Mouse (Mus musculus): ENCODE data around the gene Immp2l. TPM values are rescaled to one million over a fixed set of nuclear protein-coding genes. Genes with fewer than 3 reads are reported as not detected.

Immp2l gene
- polyA plus RNA-seq, 2 experiments: 6.9 to 10.6 TPM

DNA sequence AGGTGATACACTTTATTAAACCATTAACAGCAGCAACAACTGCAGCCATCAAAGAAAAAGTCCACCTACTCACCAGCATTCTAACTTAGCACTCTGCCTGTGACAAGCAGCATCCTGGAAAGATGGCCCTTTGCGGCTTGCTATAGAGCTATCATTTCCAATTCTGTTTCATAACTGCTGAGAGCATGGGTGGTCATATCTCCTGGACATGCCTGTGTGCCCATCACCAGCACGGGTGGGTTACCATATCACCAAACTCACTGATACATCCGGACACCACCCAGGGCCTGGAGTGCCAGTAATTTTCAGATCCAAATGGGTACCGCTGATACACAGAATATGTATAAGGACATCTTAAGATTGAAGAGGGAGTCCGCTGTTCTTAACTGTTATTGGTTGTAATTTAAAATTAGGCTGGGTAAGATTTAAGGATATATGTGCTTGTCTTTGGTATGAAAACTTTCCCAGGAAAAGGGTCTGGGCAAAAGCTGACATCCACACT lies 459.3 kb downstream of the Immp2l start:
- no peaks in the 10 kb centered on the region for H3K36me3 ChIP-seq (ENCODE audit: control insufficient read depth, insufficient read depth, low read length)
- no peak for DNase-seq (ENCODE audit: low spot score)
- no peaks in the 10 kb centered on the region for H3K27me3 ChIP-seq (ENCODE audit: control insufficient read depth, insufficient read depth, low read length)
- no peak overlapping the region for H3K27ac ChIP-seq (replicated peaks; ENCODE audit: low read depth, low read length)
- H3K4me1 ChIP-seq (ENCODE audit: control insufficient read depth, insufficient read depth, low read length): peaks cover 12% of the 10 kb centered on the region
- ATAC-seq (ENCODE audit: low FRiP score, low read depth): no peak
- H3K4me3 ChIP-seq (replicated peaks; ENCODE audit: low read length): peak overlapping the region; percentile 36
- H3K9ac ChIP-seq (ENCODE audit: low read depth, low read length, severe bottlenecking): peak overlapping the region; percentile 37; the same call in 1 of the 2 replicates
- 82% methylated on average over 5 of the region's 5 CpGs for WGBS
- peak overlapping the region; percentile 55 for H3K4me2 ChIP-seq (replicated peaks; ENCODE audit: low read depth, low read length, severe bottlenecking)
- H3K9me3 ChIP-seq (ENCODE audit: control insufficient read depth, low read length): no peaks in the 10 kb centered on the region
- TF ChIP-seq POLR2A (IDR thresholded peaks at IDR 0.05; ENCODE audit: borderline replicate concordance, extremely low read depth, insufficient read depth, insufficient read length): no peak

DNA sequence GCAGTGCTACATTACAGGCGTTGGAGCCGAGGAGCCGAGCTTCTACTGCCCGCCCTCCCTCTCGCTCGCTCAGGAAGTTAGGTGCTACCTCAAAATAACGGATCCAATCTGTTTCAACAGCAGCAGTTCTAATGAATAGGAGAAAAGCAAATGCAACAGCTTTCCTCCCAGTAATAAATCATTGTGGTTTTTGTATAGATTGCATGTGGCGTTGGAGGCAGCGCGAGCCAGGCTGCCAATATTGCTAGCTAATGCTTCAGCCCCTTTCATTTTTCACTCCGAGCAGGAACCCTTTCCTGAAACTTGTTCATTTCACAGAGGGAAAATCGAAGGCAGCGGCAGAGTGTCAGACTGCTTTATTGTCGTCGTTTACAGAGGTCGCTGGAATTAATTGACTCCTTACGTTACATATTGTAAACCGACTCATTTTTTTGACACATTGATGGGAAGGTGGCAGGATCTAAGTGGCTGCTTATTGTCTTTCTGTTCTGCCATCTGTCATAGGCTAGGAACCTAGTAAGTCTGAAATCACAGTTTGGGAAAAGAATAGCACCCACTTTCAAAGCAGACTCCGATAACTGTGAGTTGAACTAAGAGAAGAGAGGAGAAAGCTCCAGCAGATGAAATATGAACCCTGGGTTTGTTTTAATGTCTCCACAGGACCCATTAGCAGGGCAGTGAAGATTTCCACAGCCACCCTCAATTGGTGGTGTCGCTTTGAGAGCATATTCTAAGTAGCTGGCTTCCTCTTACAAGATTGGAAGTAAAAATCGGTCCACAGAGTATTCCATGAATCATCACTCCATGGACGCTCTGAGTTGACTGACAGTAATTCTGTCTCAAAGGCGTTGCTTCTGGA lies 459.9 kb downstream of the Immp2l start:
- H3K36me3 ChIP-seq (ENCODE audit: control insufficient read depth, insufficient read depth, low read length): no peaks in the 10 kb centered on the region
- peaks cover 12% of the 10 kb centered on the region for H3K4me1 ChIP-seq (ENCODE audit: control insufficient read depth, insufficient read depth, low read length)
- no peaks in the 10 kb centered on the region for H3K27me3 ChIP-seq (ENCODE audit: control insufficient read depth, insufficient read depth, low read length)
- ATAC-seq (ENCODE audit: low FRiP score, low read depth) (no peak), DNase-seq (ENCODE audit: low spot score) (peak; percentile 9)
- H3K27ac ChIP-seq (replicated peaks; ENCODE audit: low read depth, low read length): no peak overlapping the region
- H3K9ac ChIP-seq (ENCODE audit: low read depth, low read length, severe bottlenecking): peak overlapping the region; percentile 37
- H3K9me3 ChIP-seq (ENCODE audit: control insufficient read depth, low read length): no peaks in the 10 kb centered on the region
- WGBS: 15% methylated on average over 23 of the region's 23 CpGs
- H3K4me3 ChIP-seq (replicated peaks; ENCODE audit: low read length): peak overlapping the region; percentile 36
- peak overlapping the region; percentile 55 for H3K4me2 ChIP-seq (replicated peaks; ENCODE audit: low read depth, low read length, severe bottlenecking)
- TF ChIP-seq POLR2A (IDR thresholded peaks at IDR 0.05; ENCODE audit: borderline replicate concordance, extremely low read depth, insufficient read depth, insufficient read length): no peak

DNA sequence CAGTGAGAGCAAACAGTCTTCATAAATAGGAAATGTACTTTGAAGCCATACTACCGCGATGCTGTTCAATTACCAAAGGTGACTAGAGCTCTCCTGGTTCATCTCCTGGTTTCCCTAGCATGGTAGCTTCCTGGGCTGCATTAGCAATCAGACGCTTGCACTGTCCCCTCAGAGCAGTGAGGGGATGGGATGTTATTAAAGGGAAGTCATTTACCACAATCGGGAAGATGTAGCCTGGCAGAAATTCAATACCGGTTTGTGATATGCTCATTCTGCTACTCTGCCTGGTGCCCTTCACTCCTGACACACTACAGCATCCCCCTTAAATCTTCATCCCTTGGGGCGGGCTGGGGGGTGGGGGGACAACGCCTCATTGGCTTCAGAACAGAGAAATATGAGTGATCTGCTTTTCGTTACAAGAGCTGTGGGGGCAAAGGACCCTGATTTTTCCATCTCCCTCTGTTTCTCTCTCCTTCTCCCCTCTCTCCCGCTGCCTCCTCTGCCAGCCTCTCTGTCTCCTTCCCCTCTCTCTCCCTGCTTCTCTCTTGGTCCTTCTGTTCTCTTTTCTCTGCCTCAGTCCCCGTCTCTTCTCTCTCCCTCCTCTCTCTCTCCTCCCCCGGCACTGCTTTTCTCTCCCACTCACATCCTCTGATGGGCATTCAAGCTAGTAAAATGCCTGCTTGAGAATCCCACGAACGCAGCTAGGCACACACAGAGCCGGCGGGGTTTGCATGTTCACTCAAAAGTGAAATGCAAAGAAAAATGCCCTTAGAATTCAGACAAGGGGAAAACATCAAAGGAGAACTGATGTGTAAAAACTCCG lies 461.0 kb downstream of the Immp2l start:
- peaks cover 12% of the 10 kb centered on the region for H3K4me1 ChIP-seq (ENCODE audit: control insufficient read depth, insufficient read depth, low read length)
- peak overlapping the region; percentile 36 for H3K4me3 ChIP-seq (replicated peaks; ENCODE audit: low read length)
- no peaks in the 10 kb centered on the region for H3K36me3 ChIP-seq (ENCODE audit: control insufficient read depth, insufficient read depth, low read length)
- peak overlapping the region; percentile 55 for H3K4me2 ChIP-seq (replicated peaks; ENCODE audit: low read depth, low read length, severe bottlenecking)
- H3K27ac ChIP-seq (replicated peaks; ENCODE audit: low read depth, low read length): no peak overlapping the region
- 18% methylated on average over 16 of the region's 16 CpGs for WGBS
- no peaks in the 10 kb centered on the region for H3K9me3 ChIP-seq (ENCODE audit: control insufficient read depth, low read length)
- TF ChIP-seq POLR2A (IDR thresholded peaks at IDR 0.05; ENCODE audit: borderline replicate concordance, extremely low read depth, insufficient read depth, insufficient read length): no peak
- no peaks in the 10 kb centered on the region for H3K27me3 ChIP-seq (ENCODE audit: control insufficient read depth, insufficient read depth, low read length)
- DNase-seq (ENCODE audit: low spot score): no peak
- H3K9ac ChIP-seq (ENCODE audit: low read depth, low read length, severe bottlenecking): peak overlapping the region; percentile 28; the same call in 1 of the 2 replicates
- ATAC-seq (ENCODE audit: low FRiP score, low read depth): no peak

DNA sequence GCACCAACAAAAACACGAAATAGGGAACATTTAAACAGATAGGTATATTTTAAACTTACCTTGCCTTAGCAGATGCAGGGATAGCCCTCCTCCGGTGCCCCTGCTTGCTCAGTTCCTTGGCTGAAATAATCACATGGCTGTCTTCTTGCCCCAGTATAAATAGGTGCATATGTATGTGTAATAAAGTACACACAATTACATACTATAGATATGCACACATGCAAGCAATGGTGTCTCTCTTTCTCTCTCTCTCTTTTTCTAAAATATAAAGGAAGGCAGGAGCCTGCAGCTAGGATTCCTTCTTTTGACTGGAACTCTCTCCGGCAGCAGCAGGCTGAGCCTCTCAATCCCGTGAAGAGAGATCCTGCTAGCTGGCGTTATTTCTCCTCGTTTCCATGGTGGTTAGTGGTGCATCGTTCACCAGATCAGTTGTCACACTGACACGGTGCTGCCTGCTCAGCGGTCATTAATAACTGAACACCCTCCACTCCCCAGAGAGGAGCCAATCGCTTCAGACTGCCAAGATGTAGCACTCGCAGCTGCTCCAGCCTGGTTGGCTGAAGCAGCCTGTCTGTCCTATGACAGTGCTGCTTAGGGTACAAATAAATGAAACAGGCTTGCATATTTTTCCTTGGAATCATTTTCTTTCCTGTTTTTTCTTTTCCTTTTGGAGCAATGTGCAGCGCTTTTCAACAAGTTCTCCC lies 461.8 kb downstream of the Immp2l start:
- Histone ChIP-seq H3K27ac (replicated peaks; ENCODE audit: low read depth, low read length) (no peak overlapping the region), H3K4me3 (replicated peaks; ENCODE audit: low read length) (peak overlapping the region; percentile 36), H3K9ac (ENCODE audit: low read depth, low read length, severe bottlenecking) (peak overlapping the region; percentile 44), H3K36me3 (ENCODE audit: control insufficient read depth, insufficient read depth, low read length) (no peaks in the 10 kb centered on the region), H3K4me2 (replicated peaks; ENCODE audit: low read depth, low read length, severe bottlenecking) (peak overlapping the region; percentile 55), H3K27me3 (ENCODE audit: control insufficient read depth, insufficient read depth, low read length) (no peaks in the 10 kb centered on the region), H3K4me1 (ENCODE audit: control insufficient read depth, insufficient read depth, low read length) (peaks cover 12% of the 10 kb centered on the region), H3K9me3 (ENCODE audit: control insufficient read depth, low read length) (no peaks in the 10 kb centered on the region)
- DNase-seq (ENCODE audit: low spot score) (peak; percentile 57), ATAC-seq (ENCODE audit: low FRiP score, low read depth) (peak; percentile 64)
- no peak for TF ChIP-seq POLR2A (IDR thresholded peaks at IDR 0.05; ENCODE audit: borderline replicate concordance, extremely low read depth, insufficient read depth, insufficient read length)
- 15% methylated on average over 12 of the region's 12 CpGs for WGBS

Data from limb, embryonic 14.5 days (tissue).